Mouse (Mus musculus): ENCODE measurements around the gene Ier2.

- TF ChIP-seq CTCF (IDR thresholded peaks at IDR 0.05; ENCODE audit: low read depth, low read length) = no peak
- no peak for TF ChIP-seq TAL1 (conservative IDR thresholded peaks at IDR 0.05; ENCODE audit: low read depth, low read length)
- TF ChIP-seq GATA1 (IDR thresholded peaks at IDR 0.05; ENCODE audit: borderline replicate concordance, low read length) = no peak
- TF ChIP-seq POLR2AphosphoS5 (IDR thresholded peaks at IDR 0.05; ENCODE audit: insufficient replicate concordance, low read depth, low read length) = no peak
Measured at GRCm38 (mm10) chr8:84653092-84653631, 9.5 kb downstream of the Ier2 start.
